ENCODE assay signal across 9 mouse cellular contexts in genomic region chr10:43870752-43871151, GRCm38 (mm10). TPM values are rescaled to one million over a fixed set of nuclear protein-coding genes. Genes with fewer than 3 reads are reported as not detected.
A peak's percentile ranks its signal among the peaks of the same experiment; 100 is the strongest.
DNase-seq lines count a peak whose midpoint lies in the region; ATAC-seq and TF ChIP-seq lines count a peak whose summit lies in the region.
"Had no signal": no experiment of that assay in that cellular context is flagged by ENCODE, and none has a peak within 500 bp of the region (broad histone marks: within the 10 kb centered on the region; RNA-seq: fewer than 3 reads in every experiment).

No protein-coding gene starts in this region.

- peak; percentile 66 for TF ChIP-seq CTCF in cerebellum, adult 2 months (IDR thresholded peaks at IDR 0.05; ENCODE audit: borderline replicate concordance, insufficient read depth, low read depth, low read length)

- no peaks in the 10 kb centered on the region for H3K4me1 ChIP-seq in cerebellum, adult 2 months (ENCODE audit: control insufficient read depth, insufficient read depth, low read length)
- H3K4me1 ChIP-seq: neural tube, embryonic 13.5 days had no signal

- ATAC-seq in megakaryocyte progenitor cell, adult 5-6 weeks (replicated peaks; ENCODE audit: poor library complexity) = peak; percentile 61; the same call in 1 of the 2 replicates

- no peak for TF ChIP-seq POLR2A in cerebellum, adult 2 months (IDR thresholded peaks at IDR 0.05; ENCODE audit: borderline replicate concordance, insufficient read depth, low read length)

- no peaks in the 10 kb centered on the region for H3K27me3 ChIP-seq in cerebellum, adult 2 months (ENCODE audit: control insufficient read depth, insufficient read depth, low read length)
- H3K27me3 ChIP-seq: neural tube, embryonic 13.5 days had no signal

- 68% methylated on average over 10 of the region's 10 CpGs for WGBS in cerebellum, adult 2 months

- no peak overlapping the region for H3K4me3 ChIP-seq in cerebellum, adult 2 months (replicated peaks; ENCODE audit: insufficient read depth, low read depth, low read length)
- H3K4me3 ChIP-seq: neural tube, embryonic 13.5 days had no signal

- H3K27ac ChIP-seq in cerebellum, adult 2 months (ENCODE audit: insufficient read depth, low read length) = no peak overlapping the region
- H3K27ac ChIP-seq: neural tube, embryonic 13.5 days had no signal

- no peak for DNase-seq in cerebellum, adult 2 months
- no peak for DNase-seq in cerebellum, adult 11-12 months
- DNase-seq in layer of hippocampus, postnatal 10 days (ENCODE audit: low spot score in 2 of 2) = peak; percentile 28 to 43
- DNase-seq in layer of hippocampus, postnatal 36 days = no peak
- DNase-seq in T-cell, adult 2 months (ENCODE audit: low spot score) = peak; percentile 5
- peak; percentile 50 for DNase-seq in forelimb bud, embryonic 11.5 days (ENCODE audit: low read depth, low spot score)
- DNase-seq in thymus, postnatal 36 days = peak; percentile 32 to 44

RNA-seq across cellular contexts. Expression of gene Qrsl1, which starts 30.8 kb away (rescaled TPM):
- polyA plus RNA-seq in cerebellum, adult 2 months (2012; rRNA removed) = 24.9 and 25.9 TPM in 2 replicates
- 10 to 100 TPM; 15.6 to 17.3 TPM for total RNA-seq in layer of hippocampus, postnatal 10 days (2021)
- 10 to 100 TPM; 15.3 to 15.5 TPM for total RNA-seq in layer of hippocampus, postnatal 36 days (2021)
- total RNA-seq in megakaryocyte progenitor cell, adult 5-6 weeks (2015) = 23.6 and 27.2 TPM in 2 replicates
- total RNA-seq in megakaryocyte progenitor cell, adult 5-6 weeks (2017) = 13.9 and 18.2 TPM in 2 replicates

RNA-seq across cellular contexts. Expression of gene Rtn4ip1, which starts 30.9 kb away (rescaled TPM):
- polyA plus RNA-seq in cerebellum, adult 2 months (2012; rRNA removed) = 19.5 and 20.0 TPM in 2 replicates
- total RNA-seq in layer of hippocampus, postnatal 10 days (2021) = 10 to 100 TPM; 12.7 to 12.9 TPM
- 10 to 100 TPM; 13.9 to 15.2 TPM for total RNA-seq in layer of hippocampus, postnatal 36 days (2021)
- 11.9 and 13.8 TPM in 2 replicates for total RNA-seq in megakaryocyte progenitor cell, adult 5-6 weeks (2015)
- total RNA-seq in megakaryocyte progenitor cell, adult 5-6 weeks (2017) = 12.8 and 15.7 TPM in 2 replicates

Comparison
In these comparisons a context has a peak if more than half of its experiments do, and no peak if none do; other contexts are left out.
1. DNase-seq: peak in layer of hippocampus, postnatal 10 days (2 of 2), T-cell, adult 2 months (single experiment), forelimb bud, embryonic 11.5 days (single experiment) and thymus, postnatal 36 days (2 of 2); none in cerebellum, adult 2 months (0 of 2), cerebellum, adult 11-12 months (single experiment) and layer of hippocampus, postnatal 36 days (0 of 2).